Mouse (Mus musculus): ENCODE measurements around the gene Glrx5.

DNA sequence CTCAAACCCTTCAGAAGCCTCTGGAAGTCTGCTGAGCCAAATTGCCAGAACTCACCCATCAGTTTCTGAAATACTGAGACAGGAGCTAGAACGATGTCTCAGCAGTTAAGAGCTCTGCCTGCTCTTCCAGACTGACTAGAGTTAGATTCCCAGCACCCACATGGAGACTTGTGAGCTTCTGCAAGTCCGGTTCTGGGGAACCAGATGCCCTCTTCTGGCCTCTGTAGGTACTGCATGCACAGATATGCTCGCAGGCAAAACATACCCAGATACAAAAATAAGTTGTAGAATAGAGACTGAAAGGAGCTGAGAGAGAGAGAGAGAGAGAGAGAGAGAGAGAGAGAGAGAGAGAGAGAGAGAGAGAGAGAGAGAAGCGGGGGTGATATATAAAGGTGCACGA lies 47.4 kb upstream of the Glrx5 start:
- TF ChIP-seq EP300 (IDR thresholded peaks at IDR 0.05; ENCODE audit: low read depth) (no peak), CTCF (IDR thresholded peaks at IDR 0.05; ENCODE audit: low read depth) (peak; percentile 55)

All from liver, postnatal 0 days (tissue).